Mouse (Mus musculus) frontal cortex, postnatal 36 days (tissue): ENCODE measurements at regions not wholly inside any gene's neighbourhood (a gene's known extent, or its start where the extent isn't known, plus 50 kb on each side); places are given as distances from the start of the nearest gene placed in this dataset.

Experiments used
- DNase-seq, 2 experiments: peaks; one replicate each; pipeline ENCODE4 v3.0.0; 2022; ENCODE audit warnings: low spot score in 2 of 2

DNA sequence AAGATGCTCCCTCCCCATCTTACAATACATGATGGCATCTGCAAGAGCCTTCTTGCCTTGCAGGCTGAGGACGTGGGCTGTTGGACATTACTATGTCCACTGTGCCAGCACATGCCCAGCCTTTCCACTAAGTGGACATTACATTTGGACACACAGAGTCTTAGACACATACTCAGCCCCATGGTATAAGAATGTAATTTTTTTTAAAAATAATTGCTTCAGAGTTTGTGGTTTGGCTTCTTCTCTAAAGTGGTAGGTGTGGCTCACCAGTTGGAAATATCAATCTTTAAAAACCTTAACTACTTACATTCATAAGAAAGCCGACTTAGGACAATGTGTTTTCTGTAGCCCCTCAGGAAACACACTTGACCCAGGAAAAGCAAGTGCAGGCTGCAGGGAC is 299.7 kb upstream of the Thbs1 start:
- no peak for DNase-seq

GRCm38 (mm10) chr2:117819701-117820225 is 291.9 kb upstream of the Thbs1 start:
- no peak for DNase-seq

- DNase-seq = no peak
Observed at GRCm38 (mm10) chr2:117820708-117821107, 291.0 kb upstream of the Thbs1 start.

DNA sequence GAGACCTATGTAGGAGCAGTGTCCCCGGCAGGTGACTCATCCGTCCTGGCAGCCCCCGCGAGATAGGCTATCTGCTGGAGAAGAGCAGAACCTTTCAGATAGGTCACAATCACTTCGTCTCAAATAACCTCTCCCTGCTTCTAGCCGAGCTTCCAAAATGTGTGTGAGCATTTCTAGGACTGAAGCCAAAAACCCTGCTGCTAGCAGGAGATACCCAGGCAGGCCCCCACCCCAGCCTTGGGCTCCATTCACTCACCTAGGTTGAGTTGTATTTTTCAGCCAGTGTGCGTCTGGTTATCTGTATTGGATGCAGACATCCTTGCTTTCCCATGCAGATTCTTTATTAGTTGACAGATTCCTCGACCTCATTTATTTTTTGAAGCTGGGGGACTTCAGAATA is 286.6 kb upstream of the Thbs1 start:
- DNase-seq = no peak

DNA sequence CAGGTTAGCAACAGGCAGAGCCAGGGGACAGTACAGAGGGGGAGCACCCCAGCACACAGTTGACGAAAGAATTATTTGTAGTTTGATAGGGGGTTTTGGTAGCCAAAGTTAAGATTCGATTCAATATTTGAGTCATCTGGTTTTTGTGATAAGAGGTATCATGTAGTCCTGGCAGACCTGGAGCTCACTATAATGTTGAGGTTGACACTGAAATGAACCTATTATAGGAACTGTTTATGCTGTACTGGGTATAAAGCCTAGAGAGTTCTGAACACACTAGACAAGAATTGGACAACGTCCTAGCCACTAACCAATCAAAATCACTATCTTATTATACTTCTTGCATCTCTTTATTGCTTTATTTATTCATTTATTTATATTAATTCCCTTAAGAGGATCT is 284.4 kb upstream of the Thbs1 start:
- DNase-seq = no peak

GRCm38 (mm10) chr2:117838387-117838786 is 273.3 kb upstream of the Thbs1 start:
- DNase-seq = no peak

DNA sequence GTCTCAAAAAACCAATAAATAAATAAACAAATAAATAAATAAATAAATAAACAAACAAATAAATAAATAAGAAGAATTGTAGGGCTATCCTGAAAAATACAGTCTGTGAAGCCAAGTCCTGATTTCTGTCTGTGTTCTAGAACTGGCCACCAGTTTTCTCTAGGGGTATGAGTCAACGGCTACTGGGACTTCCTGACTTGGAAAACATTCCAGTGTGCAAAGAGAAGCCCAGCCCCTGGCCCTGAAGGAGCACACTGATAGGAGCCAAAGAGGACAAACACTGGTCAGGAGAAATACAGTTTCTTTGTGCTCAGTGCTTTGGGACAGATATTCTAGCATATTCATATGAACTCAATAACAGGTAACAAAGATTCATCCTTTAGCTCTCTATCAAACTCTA is 271.3 kb upstream of the Thbs1 start:
- no peak for DNase-seq

- DNase-seq = no peak
Observed at GRCm38 (mm10) chr2:117842309-117842986, 269.2 kb upstream of the Thbs1 start.

DNA sequence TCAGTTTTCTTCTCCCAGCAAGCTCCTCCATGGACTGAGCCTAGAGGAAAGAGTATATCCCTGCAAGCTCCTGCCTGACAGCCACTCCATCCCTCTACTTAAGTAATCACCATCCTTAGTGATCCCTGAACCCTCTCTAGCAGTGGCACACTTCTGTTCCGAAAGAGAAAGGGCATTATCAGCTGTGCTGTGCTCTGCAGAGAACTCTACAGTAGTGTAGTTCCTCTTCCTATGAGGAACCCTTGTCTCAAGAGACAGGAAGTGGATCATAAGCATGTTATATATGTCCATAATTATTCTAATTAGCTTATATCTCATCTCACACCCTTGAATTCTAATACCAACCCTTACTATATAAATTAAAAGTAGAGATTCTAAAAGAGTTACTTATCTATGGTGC is 259.2 kb upstream of the Thbs1 start:
- no peak for DNase-seq

GRCm38 (mm10) chr2:117862301-117862700 is 249.4 kb upstream of the Thbs1 start:
- no peak for DNase-seq

DNA sequence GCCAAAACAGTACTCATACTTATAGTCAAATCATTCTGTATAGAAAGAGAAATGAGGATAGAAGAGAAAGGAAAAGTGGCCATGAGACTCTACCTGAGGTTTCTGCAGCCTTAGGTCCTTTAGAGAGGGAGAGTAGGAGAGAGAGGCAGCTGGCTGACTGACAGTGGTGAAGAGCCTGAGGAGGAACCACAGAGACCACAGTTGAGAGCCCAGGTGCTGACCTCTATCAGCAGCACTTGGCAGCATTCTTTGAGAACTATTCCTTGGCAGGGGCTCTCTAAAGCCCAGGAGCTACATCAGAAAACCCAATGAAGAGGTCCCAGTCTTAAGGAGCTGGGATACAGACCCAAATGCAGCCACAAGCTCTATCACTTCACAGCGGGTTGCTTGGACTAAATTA is 246.6 kb upstream of the Thbs1 start:
- DNase-seq = no peak

DNA sequence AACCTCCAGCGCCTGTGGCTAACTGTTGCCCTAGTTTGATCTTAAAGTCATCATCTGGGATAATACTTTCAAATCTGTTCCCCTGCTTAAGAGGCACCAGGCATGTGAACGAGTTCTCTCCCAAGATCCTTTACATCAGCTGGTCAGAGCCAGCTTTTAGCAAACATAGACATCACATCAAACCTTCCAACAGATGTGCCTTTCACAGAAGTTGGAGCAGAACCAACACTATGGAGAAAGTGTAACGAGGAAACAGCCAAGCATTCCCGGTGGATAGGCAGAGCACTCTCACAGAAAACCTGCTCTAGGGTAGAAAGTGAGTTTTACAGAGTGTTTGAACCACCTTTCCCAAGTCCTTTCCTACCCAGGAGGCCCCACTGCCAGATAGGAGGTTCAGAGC is 244.7 kb upstream of the Thbs1 start:
- DNase-seq = peak in 1 of 2 experiments; percentile 4

- no peak for DNase-seq
Observed at GRCm38 (mm10) chr2:117867409-117867808, 244.3 kb upstream of the Thbs1 start.

GRCm38 (mm10) chr2:117868857-117869256 is 242.8 kb upstream of the Thbs1 start:
- no peak for DNase-seq

DNA sequence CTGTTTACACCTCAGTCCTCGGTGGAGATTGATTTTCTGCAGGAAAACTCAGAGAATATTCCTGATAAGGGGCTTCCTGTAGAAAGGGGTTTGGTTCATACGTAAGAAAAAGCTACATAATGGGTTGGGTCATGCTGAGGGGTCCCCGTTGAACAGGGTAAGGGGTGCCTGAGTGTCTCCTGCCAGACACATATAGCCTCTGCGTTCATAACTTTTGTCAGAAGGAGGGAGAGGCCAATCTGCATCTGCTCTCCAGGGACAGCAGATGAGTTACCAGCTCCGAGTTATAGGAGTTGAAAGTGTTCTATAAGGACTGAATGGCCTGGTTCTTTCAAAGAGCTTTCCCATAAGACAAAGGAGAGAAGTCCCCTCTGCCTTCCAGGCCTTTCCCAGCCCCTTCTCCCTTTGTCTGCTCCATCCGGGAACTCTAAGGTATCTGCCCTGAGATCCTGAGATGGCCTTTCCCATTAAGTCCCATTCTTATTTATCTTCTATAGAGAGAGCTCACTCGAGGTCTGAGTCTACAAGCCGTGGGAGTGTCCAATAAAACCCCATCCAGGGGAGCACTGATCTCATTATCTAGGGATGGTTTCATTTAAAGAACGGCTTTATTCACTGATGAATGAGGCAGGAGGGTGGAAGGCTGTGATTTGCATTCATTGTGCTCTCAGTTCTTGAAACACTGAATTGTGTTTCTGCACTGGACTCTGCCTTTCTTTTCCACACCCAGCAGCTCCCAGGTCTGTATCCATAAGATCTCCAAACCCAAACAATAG is 240.0 kb upstream of the Thbs1 start:
- DNase-seq = no peak

DNA sequence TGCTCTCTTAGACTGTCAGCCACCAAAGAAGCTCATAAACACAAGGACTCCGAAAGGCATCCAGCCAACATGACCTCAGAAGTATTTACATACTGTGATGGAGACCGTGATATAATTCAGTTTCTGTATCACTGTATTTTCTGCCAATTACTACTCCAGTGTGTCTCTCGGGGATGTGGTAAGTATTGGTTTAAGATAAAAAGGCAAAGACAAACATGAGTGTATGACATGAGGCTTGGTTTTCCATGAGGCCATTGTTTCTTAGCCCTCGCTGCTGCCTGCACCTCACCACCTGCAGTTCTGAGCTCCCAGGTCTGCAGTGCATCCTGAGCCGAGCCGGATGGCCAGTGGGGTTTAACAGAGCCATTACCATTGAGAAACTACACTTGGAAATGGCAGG is 233.9 kb upstream of the Thbs1 start:
- DNase-seq = no peak

DNA sequence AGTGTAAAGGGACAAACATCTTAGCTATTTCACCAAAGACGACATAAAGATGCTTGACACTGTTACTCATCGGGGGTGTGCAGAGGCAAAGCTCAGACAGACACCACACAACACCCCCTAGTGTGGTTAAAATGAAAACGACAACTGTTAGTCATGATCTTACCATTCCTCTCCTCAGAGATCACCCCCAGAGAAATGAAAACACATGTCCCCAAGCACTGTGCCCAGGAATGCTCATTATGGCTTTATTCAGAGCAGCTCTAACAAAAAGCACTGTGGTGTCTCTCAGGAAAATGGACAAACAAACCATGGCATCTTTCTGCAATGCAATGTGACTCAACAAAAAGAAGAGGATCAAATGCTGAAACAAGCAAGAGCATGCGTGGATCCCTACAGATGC is 229.5 kb upstream of the Thbs1 start:
- DNase-seq = no peak

GRCm38 (mm10) chr2:117882890-117883289 is 228.8 kb upstream of the Thbs1 start:
- no peak for DNase-seq

- no peak for DNase-seq
Observed at GRCm38 (mm10) chr2:117886516-117886915, 225.2 kb upstream of the Thbs1 start.

GRCm38 (mm10) chr2:117901311-117901710 is 210.4 kb upstream of the Thbs1 start:
- no peak for DNase-seq

- DNase-seq = no peak
Observed at GRCm38 (mm10) chr2:117902837-117903236, 208.8 kb upstream of the Thbs1 start.

- no peak for DNase-seq
Observed at GRCm38 (mm10) chr2:117903705-117904104, 208.0 kb upstream of the Thbs1 start.

GRCm38 (mm10) chr2:117906509-117906908 is 205.2 kb upstream of the Thbs1 start:
- no peak for DNase-seq
